Mouse (Mus musculus): Measurements from ENCODE around the gene Vmn1r46. TPM values are rescaled to one million over a fixed set of nuclear protein-coding genes. Genes with fewer than 3 reads are reported as not detected.
"Not testable (repeated sequence)": the region's sequence is repeated elsewhere in the genome, so short reads cannot be mapped to it uniquely, and the experiment has no call there.

The Vmn1r46 gene
- not detected for total RNA-seq (2021)
- long read RNA-seq, experiment 1: 0 reads
- long read RNA-seq, experiment 2: 0 reads

DNA sequence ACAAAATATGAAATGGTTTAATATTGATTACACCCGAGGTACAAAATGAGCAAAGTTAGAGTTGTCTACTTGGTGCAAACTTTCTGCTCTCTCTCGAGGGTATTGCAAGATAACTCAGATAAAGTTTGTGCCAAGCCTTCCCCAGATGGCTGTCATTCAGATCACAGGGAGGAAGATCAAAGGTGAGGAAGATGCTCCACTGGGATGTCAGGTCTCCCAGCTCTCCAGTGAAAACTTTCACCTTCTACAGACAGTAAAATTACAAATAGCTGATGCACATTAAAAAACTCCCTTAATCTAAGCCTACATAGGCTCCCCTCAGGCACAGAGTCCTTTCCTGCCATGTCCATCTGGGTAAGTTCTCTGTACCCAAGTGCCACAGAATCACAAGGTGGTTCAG lies at the start of gene Vmn1r46:
TSS of gene Vmn1r46 (plus strand) at position 301 of the 400 bp plus-strand sequence.
- intact Hi-C loops (cut with DNase I; ENCODE audit: low total_unique reads): no loop called here
- DNase-seq: no peak

GRCm38 (mm10) chr6:89940498-89940897 lies 28.6 kb upstream of the Vmn1r46 start, which contains the start of gene Vmn1r45:
Vmn1r45 (minus strand) TSS chr6:89940598.
- DNase-seq; intact Hi-C loops (cut with DNase I; ENCODE audit: low total_unique reads): not testable (repeated sequence)

GRCm38 (mm10) chr6:89940926-89941325 lies 28.2 kb upstream of the Vmn1r46 start:
- DNase-seq: no peak
- intact Hi-C loops (cut with DNase I; ENCODE audit: low total_unique reads): no loop called here

- intact Hi-C loops (cut with DNase I; ENCODE audit: low total_unique reads): loop anchor here (5.0 kb wide), 1 partner anchor 189 kb away; no protein-coding TSS in a partner anchor
- no peak for DNase-seq
These were observed 15.6 kb upstream of the Vmn1r46 start for GRCm38 (mm10) chr6:89953556-89953955.

GRCm38 (mm10) chr6:89966341-89966740 lies 2.8 kb upstream of the Vmn1r46 start:
- intact Hi-C loops (cut with DNase I; ENCODE audit: low total_unique reads): no loop called here

DNA sequence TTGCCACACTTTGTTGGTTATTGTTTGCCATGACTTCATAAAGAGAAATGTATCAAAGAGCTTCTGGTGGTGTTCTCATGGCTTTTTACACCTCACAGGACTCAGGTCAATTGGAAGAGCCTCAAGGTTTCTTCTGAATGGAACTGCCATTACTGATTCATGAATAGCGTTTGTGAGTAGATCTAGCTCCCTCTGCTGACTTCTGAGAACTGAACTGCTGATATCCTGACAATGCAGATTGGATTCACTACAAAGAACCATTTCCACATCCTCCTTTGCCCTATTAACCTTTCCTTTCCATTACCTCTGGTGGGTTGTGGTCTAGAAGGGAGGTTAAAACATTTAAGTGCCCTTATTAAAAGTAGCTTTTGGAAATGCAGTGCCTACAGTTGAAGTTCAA lies 16.9 kb downstream of the Vmn1r46 start:
- intact Hi-C loops (cut with DNase I; ENCODE audit: low total_unique reads): no loop called here

More at GRCm38 (mm10) chr6:89966341-89966740, 2.8 kb upstream of the Vmn1r46 start:
- DNase-seq: no peak

DNA sequence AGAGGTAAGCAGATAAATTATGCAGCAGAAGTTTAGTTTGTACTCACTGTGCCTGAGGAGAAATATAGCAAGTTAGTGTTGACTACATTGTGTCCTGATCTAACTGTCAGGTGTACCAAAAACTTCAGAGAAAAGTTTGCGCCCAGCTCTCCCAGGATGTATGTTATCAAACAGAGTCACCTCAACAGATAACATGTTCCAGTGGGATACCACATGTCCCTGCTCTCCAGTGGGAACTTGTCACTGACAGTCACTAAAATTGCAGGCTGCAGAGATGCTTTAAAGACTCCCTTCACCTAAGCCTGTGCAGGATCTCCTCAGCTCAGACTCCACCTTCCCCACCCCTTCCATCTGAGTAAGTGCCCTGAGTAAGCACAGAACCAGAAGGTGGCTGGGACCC lies 46.7 kb downstream of the Vmn1r46 start, which contains the start of gene Vmn1r47:
TSS of gene Vmn1r47 (plus strand) at position 301 of the 400 bp plus-strand sequence.
- DNase-seq; intact Hi-C loops (cut with DNase I; ENCODE audit: low total_unique reads): not testable (repeated sequence)

More for the DNA sequence above, 16.9 kb downstream of the Vmn1r46 start:
- no peak for DNase-seq

Other genes starting within 250 kb of the Vmn1r46 start
- gene Vmn1r41, start 228.5 kb upstream of the Vmn1r46 start, total RNA-seq (2021): not detected
- not detected for gene Vmn1r42, start 92.9 kb upstream of the Vmn1r46 start, total RNA-seq (2021)
- not detected for gene Vmn1r43, start 92.9 kb upstream of the Vmn1r46 start, total RNA-seq (2021)
- gene Vmn1r44, start 85.7 kb upstream of the Vmn1r46 start, total RNA-seq (2021): not detected
- gene Vmn1r45, start 28.7 kb upstream of the Vmn1r46 start, total RNA-seq (2021): not detected
- not detected for gene Vmn1r47, start 46.8 kb downstream of the Vmn1r46 start, total RNA-seq (2021)
- gene Vmn1r48, start 67.5 kb downstream of the Vmn1r46 start, total RNA-seq (2021): not detected
- not detected for gene Vmn1r49, start 109.2 kb downstream of the Vmn1r46 start, total RNA-seq (2021)
- not detected for gene Vmn1r50, start 132.1 kb downstream of the Vmn1r46 start, total RNA-seq (2021)
- gene Vmn1r51, start 153.3 kb downstream of the Vmn1r46 start, total RNA-seq (2021): not detected
- not detected for gene Vmn1r52, start 205.5 kb downstream of the Vmn1r46 start, total RNA-seq (2021)
- gene V1ra8, start 233.5 kb downstream of the Vmn1r46 start, total RNA-seq (2021): not detected

All from gastrocnemius, postnatal 14 days (tissue).